Mouse (Mus musculus): ENCODE results near the gene Dlg2.

Dlg2 gene

GRCm38 (mm10) chr7:92370521-92370920 lies 1894.0 kb downstream of the Dlg2 start:
- no peak for DNase-seq (ENCODE audit: inconsistent ontology term)

GRCm38 (mm10) chr7:92371638-92372037 lies 1895.2 kb downstream of the Dlg2 start:
- no peak for DNase-seq (ENCODE audit: inconsistent ontology term)

- peak; percentile 12 for DNase-seq (ENCODE audit: inconsistent ontology term)
Measured at GRCm38 (mm10) chr7:92373863-92374357, 1897.4 kb downstream of the Dlg2 start.

- DNase-seq (ENCODE audit: inconsistent ontology term): no peak
Measured at GRCm38 (mm10) chr7:92383913-92384484, 1907.5 kb downstream of the Dlg2 start.

DNA sequence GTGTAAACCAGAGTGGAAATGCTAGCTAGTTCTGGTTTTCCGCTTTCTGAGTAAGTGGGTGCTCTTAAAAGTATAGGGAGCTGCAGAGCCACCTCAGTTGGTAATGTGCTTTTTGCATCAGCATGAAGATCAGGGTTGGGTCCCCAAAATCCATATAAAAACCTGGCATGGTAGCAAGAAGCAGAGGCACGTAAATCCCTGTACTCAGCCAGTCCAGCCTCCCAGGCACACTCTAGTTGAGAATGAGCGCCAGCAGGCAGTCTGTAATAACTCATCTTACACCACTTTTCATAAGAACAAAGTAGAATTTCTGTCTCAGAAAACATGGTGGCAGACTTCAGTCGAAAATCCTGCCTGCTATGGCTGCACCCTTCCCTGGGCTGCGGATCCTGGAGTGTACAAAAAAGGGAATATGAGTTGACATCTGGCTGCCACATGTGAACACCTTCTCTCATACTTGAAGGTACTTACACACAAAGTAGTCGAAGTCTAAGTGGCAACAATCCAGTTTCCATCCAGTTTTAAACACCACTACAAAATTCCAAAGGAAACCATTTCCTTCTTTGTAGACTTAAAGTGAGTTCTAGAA lies 1915.7 kb downstream of the Dlg2 start:
- DNase-seq (ENCODE audit: inconsistent ontology term): no peak

DNA sequence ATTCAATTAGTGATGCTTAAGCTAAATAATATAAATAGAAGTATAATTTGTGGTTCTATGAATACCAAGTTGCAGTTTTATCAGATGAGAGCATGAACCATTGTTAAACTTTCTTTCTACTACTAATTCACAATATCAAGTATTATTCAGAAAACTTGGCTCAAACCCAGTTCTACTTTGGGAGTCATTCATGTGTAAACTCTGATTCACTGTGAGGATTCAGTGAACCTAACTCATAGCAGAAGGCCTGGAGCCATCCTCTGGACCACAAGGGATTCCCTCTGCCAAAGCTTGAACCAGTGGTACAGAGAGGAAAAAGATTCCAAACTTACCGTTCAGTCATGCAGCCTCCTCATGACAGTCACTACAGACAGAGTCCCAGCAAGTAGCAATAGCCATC lies 1920.3 kb downstream of the Dlg2 start:
- DNase-seq (ENCODE audit: inconsistent ontology term): peak; percentile 96

GRCm38 (mm10) chr7:92398841-92399240 lies 1922.4 kb downstream of the Dlg2 start:
- no peak for DNase-seq (ENCODE audit: inconsistent ontology term)

DNA sequence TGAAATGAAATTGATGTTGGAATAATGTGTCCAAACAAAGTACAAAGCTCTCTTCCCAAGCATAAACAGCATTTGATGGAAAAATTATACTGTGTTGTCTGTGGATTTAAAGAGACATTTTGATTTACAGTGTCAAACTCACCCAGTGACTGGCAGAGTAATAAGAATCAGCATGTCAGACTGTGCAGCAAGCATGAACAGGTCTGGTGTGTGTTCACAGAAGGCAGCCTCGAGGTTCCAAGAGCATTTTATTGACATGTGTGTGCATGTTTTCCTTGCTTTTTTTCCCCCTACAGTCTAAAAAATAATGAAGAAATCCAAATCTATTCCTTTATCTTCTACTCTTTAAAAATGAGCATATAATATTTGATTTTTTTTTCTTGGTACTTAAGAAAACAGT lies 1924.1 kb downstream of the Dlg2 start:
- DNase-seq (ENCODE audit: inconsistent ontology term): no peak

DNA sequence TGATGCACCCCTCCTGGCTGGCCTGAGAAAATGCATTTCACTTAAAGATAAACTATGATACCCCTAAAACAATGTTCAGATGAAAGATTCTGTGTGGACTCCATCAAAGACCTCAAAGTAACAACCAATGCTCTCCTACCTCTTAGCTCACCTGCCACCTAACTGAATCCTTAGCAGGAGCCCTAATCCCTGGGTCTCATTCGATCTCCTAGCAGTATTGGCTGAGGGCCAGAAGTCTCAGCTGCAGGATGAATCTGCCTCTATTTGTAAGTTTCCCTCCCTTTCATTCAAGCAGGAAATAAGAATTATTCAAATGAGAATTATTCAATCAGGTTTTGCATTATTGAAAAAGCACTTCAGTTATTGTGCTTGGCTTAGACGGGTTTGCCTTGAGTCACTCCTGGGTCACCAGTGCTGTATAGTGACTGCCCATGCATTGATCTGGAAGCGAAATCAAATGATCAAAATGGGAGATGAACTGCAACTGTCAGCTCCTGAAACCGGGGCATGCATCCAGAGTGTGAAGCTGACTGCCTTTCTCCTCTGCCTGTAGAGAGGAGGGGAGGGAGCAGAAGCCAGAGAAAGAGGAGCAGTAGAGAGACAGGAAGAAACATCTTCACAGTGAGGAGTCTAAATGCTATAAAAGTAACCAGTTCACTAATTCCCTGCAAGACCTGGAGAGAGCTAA lies 1924.7 kb downstream of the Dlg2 start:
- no peak for DNase-seq (ENCODE audit: inconsistent ontology term)

- DNase-seq (ENCODE audit: inconsistent ontology term): no peak
Measured at GRCm38 (mm10) chr7:92408479-92408878, 1932.0 kb downstream of the Dlg2 start.

- no peak for DNase-seq (ENCODE audit: inconsistent ontology term)
Measured at GRCm38 (mm10) chr7:92420474-92420873, 1944.0 kb downstream of the Dlg2 start.

DNA sequence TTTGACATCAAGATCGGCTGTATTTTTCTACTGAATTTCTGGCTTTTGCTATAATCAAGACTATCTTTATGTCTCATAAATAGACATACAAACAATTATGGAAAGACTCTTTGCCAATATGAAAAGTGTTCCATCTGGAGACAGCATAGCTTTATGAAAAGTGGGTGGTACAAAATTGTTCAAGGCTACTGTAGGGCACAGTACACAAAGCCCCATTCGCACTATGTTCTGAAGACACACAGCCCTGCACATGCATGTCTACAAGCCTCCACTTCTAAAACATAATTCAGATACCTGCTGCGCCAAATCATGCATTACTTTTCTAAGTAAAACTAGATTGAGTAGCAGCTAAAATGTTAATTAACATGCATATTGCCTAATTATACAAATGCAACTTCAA lies 1946.5 kb downstream of the Dlg2 start:
- no peak for DNase-seq (ENCODE audit: inconsistent ontology term)

DNA sequence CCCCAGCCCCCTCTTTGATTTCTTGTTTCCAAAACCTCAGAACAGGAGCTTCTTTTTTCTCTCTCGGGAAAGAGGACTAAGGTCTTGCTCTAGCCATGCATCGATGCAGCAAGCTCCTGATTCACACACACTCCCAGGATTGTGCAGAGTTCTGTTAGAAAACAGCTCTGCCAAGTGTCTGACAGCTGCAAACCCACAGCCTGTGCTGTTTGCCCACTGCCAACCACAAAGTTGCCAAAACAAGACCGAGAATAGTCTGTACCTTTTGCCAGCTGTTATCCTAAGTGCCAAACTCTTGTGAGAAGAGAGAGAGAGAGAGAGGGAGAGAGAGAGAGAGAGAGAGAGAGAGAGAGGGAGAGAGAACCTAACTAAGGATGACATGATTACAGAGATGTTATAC lies 1948.2 kb downstream of the Dlg2 start:
- peak; percentile 39 for DNase-seq (ENCODE audit: inconsistent ontology term)

DNA sequence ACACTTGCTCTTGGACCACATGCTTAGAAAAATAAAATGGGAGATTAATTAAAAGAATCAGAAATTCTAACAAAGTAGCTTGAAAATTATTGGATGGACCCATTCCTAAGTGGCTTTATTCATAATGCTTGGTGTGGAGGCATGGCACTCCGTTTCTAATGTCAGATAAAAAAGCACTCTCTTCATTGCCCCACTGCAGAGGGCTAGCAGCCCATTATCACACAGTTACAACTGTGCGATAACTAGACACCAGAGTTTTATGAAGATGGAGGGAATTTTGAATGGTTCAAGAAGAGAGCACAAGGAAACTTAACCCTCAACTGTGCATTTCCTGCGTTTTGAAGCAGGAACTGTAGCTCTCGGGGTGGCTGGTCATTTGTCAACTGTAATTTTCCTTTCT lies 1950.8 kb downstream of the Dlg2 start:
- DNase-seq (ENCODE audit: inconsistent ontology term): no peak

- no peak for DNase-seq (ENCODE audit: inconsistent ontology term)
Measured at GRCm38 (mm10) chr7:92428629-92429028, 1952.2 kb downstream of the Dlg2 start.

DNA sequence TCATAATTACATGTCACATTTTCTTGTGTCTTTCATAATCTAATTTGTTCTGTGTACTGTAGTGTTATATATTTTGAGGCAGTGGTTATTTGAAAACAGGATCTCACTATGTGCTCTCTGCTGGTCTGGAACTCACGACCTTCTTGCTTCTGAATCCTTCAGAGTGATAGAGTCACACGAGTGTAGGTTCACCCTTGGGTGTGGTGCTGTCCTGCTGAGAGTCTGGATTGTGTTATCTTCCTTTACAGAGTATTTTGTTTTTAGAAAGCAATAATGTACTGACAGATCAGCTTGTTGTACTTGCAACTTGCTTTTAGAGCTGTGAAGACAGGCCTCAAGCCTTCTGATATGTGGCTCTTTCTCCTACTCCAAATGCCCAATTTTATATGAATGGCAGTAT lies 1953.8 kb downstream of the Dlg2 start:
- no peak for DNase-seq (ENCODE audit: inconsistent ontology term)

DNA sequence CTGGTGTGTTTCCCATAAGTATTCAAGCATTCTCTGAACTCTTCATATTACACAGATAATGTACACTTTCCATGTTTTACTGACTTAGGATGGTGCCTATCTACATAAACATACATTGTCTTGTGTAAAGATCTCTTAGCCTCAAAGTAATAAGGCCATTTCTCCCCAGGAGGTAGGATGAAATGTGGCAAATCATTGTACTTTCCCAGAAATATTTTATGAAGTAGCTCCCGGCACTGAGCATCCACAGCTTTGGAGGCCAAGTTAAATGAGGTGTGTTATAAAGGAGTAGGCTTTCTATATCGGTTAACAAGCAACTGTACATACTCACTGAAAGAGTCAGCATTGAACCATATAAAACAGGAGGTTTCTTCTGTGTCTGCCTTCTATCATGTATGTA lies 1960.7 kb downstream of the Dlg2 start:
- DNase-seq (ENCODE audit: inconsistent ontology term): no peak

DNA sequence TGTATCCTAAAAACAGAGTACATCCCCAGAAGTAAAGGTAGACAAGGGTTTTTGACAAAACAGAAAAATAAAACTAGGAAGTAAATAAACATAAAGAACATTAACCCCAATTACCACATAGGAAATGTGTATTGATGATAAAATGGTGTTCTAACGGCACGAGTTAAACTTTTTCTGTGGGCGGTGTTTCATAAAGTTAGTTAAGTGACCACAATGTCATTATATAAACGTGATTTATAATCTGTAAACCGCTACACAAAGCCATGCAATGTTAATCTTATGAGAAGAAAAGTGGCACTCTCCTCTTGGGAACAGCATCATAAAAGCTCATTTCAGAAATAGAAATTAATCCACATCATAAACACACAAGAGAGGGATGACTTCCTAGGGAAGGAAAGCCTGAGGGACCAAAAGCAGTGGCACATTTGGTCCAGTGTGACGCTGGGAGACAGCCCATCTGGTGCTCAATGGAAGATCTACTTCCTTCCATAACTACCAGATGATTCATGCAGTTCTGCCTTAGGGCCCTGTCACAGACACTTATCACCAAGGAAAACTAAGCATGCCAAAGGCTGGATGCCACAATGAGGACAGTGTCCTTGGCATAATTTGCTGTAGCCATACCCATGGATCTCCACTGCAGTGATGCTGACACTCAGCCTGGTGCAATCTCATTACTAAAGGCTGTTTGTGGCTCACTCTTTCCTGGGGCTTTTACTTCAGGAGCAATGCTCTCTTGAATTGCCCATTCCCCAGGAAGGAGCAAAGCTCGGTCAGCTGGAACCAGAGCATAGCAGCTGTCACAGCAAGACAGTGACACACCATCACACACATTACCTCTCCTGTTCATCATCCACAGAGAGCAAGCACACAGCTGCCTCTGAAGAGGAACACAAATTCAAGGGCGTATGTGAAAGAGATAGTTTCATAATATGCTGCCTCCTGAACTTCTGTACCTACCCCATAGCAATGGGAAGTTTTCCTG lies 1963.3 kb downstream of the Dlg2 start:
- DNase-seq (ENCODE audit: inconsistent ontology term): peak; percentile 98

- DNase-seq (ENCODE audit: inconsistent ontology term): no peak
Measured at GRCm38 (mm10) chr7:92441611-92442010, 1965.1 kb downstream of the Dlg2 start.

GRCm38 (mm10) chr7:92442082-92442481 lies 1965.6 kb downstream of the Dlg2 start:
- no peak for DNase-seq (ENCODE audit: inconsistent ontology term)

GRCm38 (mm10) chr7:92447938-92448337 lies 1971.5 kb downstream of the Dlg2 start:
- no peak for DNase-seq (ENCODE audit: inconsistent ontology term)

Data from Muller cell, postnatal 12 days (primary cell).